Mouse (Mus musculus) forebrain, embryonic 13.5 days (tissue): ENCODE data around the gene Fam168b. TPM values are rescaled to one million over a fixed set of nuclear protein-coding genes. Genes with fewer than 3 reads are reported as not detected.

ENCODE experiments used
- ATAC-seq: fragments of 200-750 bp; cut with Nextera tagmentation; 2 replicates; pipeline ENCODE4 v1.8.0; 2017
- H3K27ac ChIP-seq: fragments of 300-500 bp; sonication (generic); 2 replicates; pipeline ENCODE4 v1.5.1; 2015; ENCODE audit warnings: inconsistent platforms, mild to moderate bottlenecking, moderate library complexity
- H3K27me3 ChIP-seq: fragments of 300-500 bp; sonication (generic); 2 replicates; pipeline ENCODE4 v1.6.1; 2015; ENCODE audit warnings: mild to moderate bottlenecking, inconsistent platforms
- H3K36me3 ChIP-seq: fragments of 300-500 bp; sonication (generic); 2 replicates; pipeline ENCODE4 v1.6.1; 2015; ENCODE audit warnings: mild to moderate bottlenecking, inconsistent platforms; ENCODE audit not compliant: poor library complexity, severe bottlenecking
- H3K4me1 ChIP-seq: fragments of 300-500 bp; sonication (generic); 2 replicates; pipeline ENCODE4 v1.6.1; 2015; ENCODE audit warnings: inconsistent platforms
- H3K4me2 ChIP-seq: fragments of 300-500 bp; sonication (generic); 2 replicates; pipeline ENCODE4 v1.6.1; 2015; ENCODE audit warnings: inconsistent platforms, mild to moderate bottlenecking, moderate library complexity
- H3K4me3 ChIP-seq: fragments of 300-500 bp; sonication (generic); 2 replicates; pipeline ENCODE4 v1.5.1; 2015; ENCODE audit warnings: mild to moderate bottlenecking, inconsistent platforms
- H3K9ac ChIP-seq: fragments of 300-500 bp; sonication (generic); 2 replicates; pipeline ENCODE4 v1.6.1; 2015; ENCODE audit warnings: mild to moderate bottlenecking, inconsistent platforms
- H3K9me3 ChIP-seq: fragments of 300-500 bp; sonication (generic); replicated peaks from 2 replicates; pipeline ENCODE4 v1.6.1; 2016; ENCODE audit warnings: inconsistent platforms
- WGBS: fragments of 180-500 bp; shearing (Covaris S2); methylation state at CpG from one replicate; pipeline ENCODE4 v1.1.7; 2015; 5-methylcytosine and 5-hydroxymethylcytosine counted together
- polyA plus RNA-seq: library from polyadenylated mRNA; unstranded; fragments of >200 nt; fragmentation: Nextera tagmentation; extraction: Ambion mirVana; gene quantifications from 2 replicates; pipeline ENCODE4 v1.2.1, GENCODE M21; 2015

Fam168b gene
- polyA plus RNA-seq, 1 experiment from 2014 or later = 126 TPM

- H3K27me3 ChIP-seq = no peaks in the 10 kb centered on the region
- peak within 1 kb of the TSS; percentile 59 for H3K27ac ChIP-seq
- H3K4me2 ChIP-seq = peak within 1 kb of the TSS; percentile 69
- ATAC-seq = peak; percentile 90
- H3K9me3 ChIP-seq = no peaks in the 10 kb centered on the region
- H3K4me1 ChIP-seq = peaks cover 24% of the 10 kb centered on the region
- H3K36me3 ChIP-seq = no peaks in the 10 kb centered on the region
- peak within 1 kb of the TSS; percentile 78 for H3K4me3 ChIP-seq
- peak within 1 kb of the TSS; percentile 91 for H3K9ac ChIP-seq
- WGBS = under 1% methylated on average over 36 of the region's 40 CpGs
Measured at GRCm38 (mm10) chr1:34849745-34850342, 7.0 kb upstream of the Fam168b start, which contains the start of gene Plekhb2. TSS of gene Plekhb2 (plus strand) at chr1:34849976.

- Histone ChIP-seq H3K4me1 (peaks cover 22% of the 10 kb centered on the region), H3K9ac (no peak overlapping the region), H3K27ac (no peak overlapping the region), H3K4me2 (no peak overlapping the region), H3K27me3 (no peaks in the 10 kb centered on the region), H3K4me3 (no peak overlapping the region), H3K36me3 (no peaks in the 10 kb centered on the region), H3K9me3 (no peaks in the 10 kb centered on the region)
- ATAC-seq = no peak
- 86% methylated on average over 3 of the region's 3 CpGs for WGBS
Measured at GRCm38 (mm10) chr1:34847070-34847469, 4.2 kb upstream of the Fam168b start.

GRCm38 (mm10) chr1:34842389-34842861 lies 440 bp downstream of the Fam168b start:
- H3K27me3 ChIP-seq = no peaks in the 10 kb centered on the region
- no peaks in the 10 kb centered on the region for H3K9me3 ChIP-seq
- peak overlapping the region; percentile 94 for H3K9ac ChIP-seq
- H3K4me1 ChIP-seq = peaks cover 40% of the 10 kb centered on the region
- peak; percentile 91 for ATAC-seq
- peak overlapping the region; percentile 96 for H3K27ac ChIP-seq
- peaks cover 7% of the 10 kb centered on the region for H3K36me3 ChIP-seq
- peak overlapping the region; percentile 76 for H3K4me3 ChIP-seq
- H3K4me2 ChIP-seq = peak overlapping the region; percentile 98
- WGBS = under 1% methylated on average over 26 of the region's 51 CpGs

GRCm38 (mm10) chr1:34841709-34842388 lies 1.0 kb downstream of the Fam168b start:
- Histone ChIP-seq H3K27ac (peak overlapping the region; percentile 96), H3K9me3 (no peaks in the 10 kb centered on the region), H3K36me3 (peaks cover 7% of the 10 kb centered on the region), H3K27me3 (no peaks in the 10 kb centered on the region), H3K9ac (peak overlapping the region; percentile 94), H3K4me2 (peak overlapping the region; percentile 98), H3K4me3 (peak overlapping the region; percentile 76), H3K4me1 (peaks cover 44% of the 10 kb centered on the region)
- WGBS = under 1% methylated on average over 12 of the region's 12 CpGs
- no peak for ATAC-seq

GRCm38 (mm10) chr1:34839241-34839640 lies 3.6 kb downstream of the Fam168b start:
- ATAC-seq = no peak
- Histone ChIP-seq H3K27me3 (no peaks in the 10 kb centered on the region), H3K36me3 (peaks cover 29% of the 10 kb centered on the region), H3K9me3 (no peaks in the 10 kb centered on the region), H3K9ac (no peak overlapping the region), H3K27ac (no peak overlapping the region), H3K4me1 (peaks cover 51% of the 10 kb centered on the region), H3K4me2 (no peak overlapping the region), H3K4me3 (no peak overlapping the region)
- WGBS = 78% methylated on average over 12 of the region's 12 CpGs

- no peak overlapping the region for H3K9ac ChIP-seq
- peaks cover 49% of the 10 kb centered on the region for H3K4me1 ChIP-seq
- H3K4me3 ChIP-seq = no peak overlapping the region
- ATAC-seq = no peak
- no peak overlapping the region for H3K4me2 ChIP-seq
- no peak overlapping the region for H3K27ac ChIP-seq
- 59% methylated on average over 6 of the region's 6 CpGs for WGBS
- peaks cover 31% of the 10 kb centered on the region for H3K36me3 ChIP-seq
- H3K9me3 ChIP-seq = no peaks in the 10 kb centered on the region
- no peaks in the 10 kb centered on the region for H3K27me3 ChIP-seq
Measured at GRCm38 (mm10) chr1:34837951-34838689, 4.7 kb downstream of the Fam168b start.

GRCm38 (mm10) chr1:34834904-34835303 lies 8.0 kb downstream of the Fam168b start:
- Histone ChIP-seq H3K4me3 (no peak overlapping the region), H3K36me3 (peaks cover 50% of the 10 kb centered on the region), H3K4me2 (no peak overlapping the region), H3K9me3 (no peaks in the 10 kb centered on the region), H3K27me3 (no peaks in the 10 kb centered on the region), H3K4me1 (peaks cover 36% of the 10 kb centered on the region), H3K9ac (no peak overlapping the region), H3K27ac (no peak overlapping the region)
- no peak for ATAC-seq
- WGBS = 93% methylated on average over 2 of the region's 2 CpGs

GRCm38 (mm10) chr1:34831381-34831780 lies 11.5 kb downstream of the Fam168b start:
- no peaks in the 10 kb centered on the region for H3K9me3 ChIP-seq
- H3K36me3 ChIP-seq = peaks cover 71% of the 10 kb centered on the region
- no peak overlapping the region for H3K4me2 ChIP-seq
- no peak overlapping the region for H3K4me3 ChIP-seq
- WGBS = 58% methylated on average over 1 of the region's 1 CpGs
- H3K9ac ChIP-seq = no peak overlapping the region
- no peaks in the 10 kb centered on the region for H3K27me3 ChIP-seq
- no peak for ATAC-seq
- peaks cover 11% of the 10 kb centered on the region; the same call in 1 of the 2 replicates for H3K4me1 ChIP-seq
- H3K27ac ChIP-seq = no peak overlapping the region

GRCm38 (mm10) chr1:34830934-34831333 lies 11.9 kb downstream of the Fam168b start:
- peaks cover 71% of the 10 kb centered on the region for H3K36me3 ChIP-seq
- no peak overlapping the region for H3K4me3 ChIP-seq

GRCm38 (mm10) chr1:34828528-34829294 lies 14.2 kb downstream of the Fam168b start:
- Histone ChIP-seq H3K36me3 (peaks cover 70% of the 10 kb centered on the region), H3K9ac (no peak overlapping the region), H3K9me3 (no peaks in the 10 kb centered on the region), H3K27me3 (no peaks in the 10 kb centered on the region), H3K4me2 (no peak overlapping the region), H3K27ac (no peak overlapping the region), H3K4me3 (no peak overlapping the region), H3K4me1 (peaks cover 2% of the 10 kb centered on the region)
- ATAC-seq = no peak
- WGBS = 93% methylated on average over 5 of the region's 5 CpGs

More at GRCm38 (mm10) chr1:34830934-34831333, 11.9 kb downstream of the Fam168b start:
- no peaks in the 10 kb centered on the region for H3K27me3 ChIP-seq
- H3K4me1 ChIP-seq = peaks cover 7% of the 10 kb centered on the region; the same call in 1 of the 2 replicates
- no peak overlapping the region for H3K27ac ChIP-seq
- 70% methylated on average over 2 of the region's 2 CpGs for WGBS
- no peak for ATAC-seq
- no peaks in the 10 kb centered on the region for H3K9me3 ChIP-seq
- H3K9ac ChIP-seq = no peak overlapping the region
- H3K4me2 ChIP-seq = no peak overlapping the region

- Histone ChIP-seq H3K9ac (no peak overlapping the region), H3K9me3 (no peaks in the 10 kb centered on the region), H3K4me1 (peaks cover 2% of the 10 kb centered on the region), H3K4me3 (no peak overlapping the region), H3K27ac (no peak overlapping the region), H3K4me2 (no peak overlapping the region), H3K27me3 (no peaks in the 10 kb centered on the region), H3K36me3 (peaks cover 78% of the 10 kb centered on the region)
- ATAC-seq = no peak
- WGBS = 85% methylated on average over 7 of the region's 7 CpGs
Measured at GRCm38 (mm10) chr1:34827900-34828299, 15.0 kb downstream of the Fam168b start.
